Mouse (Mus musculus) midbrain, embryonic 14.5 days (tissue): Measurements from ENCODE around the gene Gtpbp6. TPM values are rescaled to one million over a fixed set of nuclear protein-coding genes. Genes with fewer than 3 reads are reported as not detected.

Source experiments
- ATAC-seq: fragments of 200-750 bp; cut with Nextera tagmentation; 2 replicates; pipeline ENCODE4 v1.8.0; 2017; ENCODE audit warnings: moderate number of reproducible peaks, moderate library complexity; ENCODE audit not compliant: low FRiP score, low TSS enrichment
- DNase-seq: peaks from one replicate; pipeline ENCODE4 v3.0.0-alpha.2; 2015
- H3K27ac ChIP-seq: fragments of 300-500 bp; sonication (generic); replicated peaks from 2 replicates; pipeline ENCODE4 v1.5.1; 2014; ENCODE audit warnings: mild to moderate bottlenecking, low read depth, low read length, moderate library complexity
- H3K27me3 ChIP-seq: fragments of 300-500 bp; sonication (generic); 2 replicates; pipeline ENCODE4 v1.6.1; 2014; ENCODE audit warnings: low read length, control low read depth, mixed read lengths; ENCODE audit not compliant: control insufficient read depth, insufficient read depth
- H3K36me3 ChIP-seq: fragments of 300-500 bp; sonication (generic); 2 replicates; pipeline ENCODE4 v1.6.1; 2014; ENCODE audit warnings: low read length, control low read depth; ENCODE audit not compliant: control insufficient read depth, insufficient read depth
- H3K4me1 ChIP-seq: fragments of 300-500 bp; sonication (generic); 2 replicates; pipeline ENCODE4 v1.6.1; 2014; ENCODE audit warnings: mild to moderate bottlenecking, antibody characterized with exemption, low read length, control low read depth; ENCODE audit not compliant: control insufficient read depth, insufficient read depth
- H3K4me2 ChIP-seq: fragments of 300-500 bp; sonication (generic); 2 replicates; pipeline ENCODE4 v1.6.1; 2014; ENCODE audit warnings: mild to moderate bottlenecking, low read length, moderate library complexity
- H3K4me3 ChIP-seq: fragments of 300-500 bp; sonication (generic); replicated peaks from 2 replicates; pipeline ENCODE4 v1.5.1; 2014; ENCODE audit warnings: low read depth, low read length
- H3K9ac ChIP-seq: fragments of 300-500 bp; sonication (generic); replicated peaks from 2 replicates; pipeline ENCODE4 v1.6.1; 2014; ENCODE audit warnings: mild to moderate bottlenecking, low read length, moderate library complexity
- H3K9me3 ChIP-seq: fragments of 300-500 bp; sonication (generic); 2 replicates; pipeline ENCODE4 v1.6.1; 2016; ENCODE audit warnings: low read length, control low read depth, mixed read lengths; ENCODE audit not compliant: control insufficient read depth
- WGBS: fragments of 180-500 bp; shearing (Covaris S2); extraction: QIAGEN DNeasy Blood & Tissue Kit; methylation state at CpG from one replicate; pipeline ENCODE4 v1.1.7; 2014; 5-methylcytosine and 5-hydroxymethylcytosine counted together
- polyA plus RNA-seq: library from polyadenylated mRNA; unstranded; fragments of >200 nt; fragmentation: Nextera tagmentation; extraction: Ambion mirVana; gene quantifications from 2 replicates; pipeline ENCODE4 v1.2.1, GENCODE M21; 2014

Gtpbp6 gene
- polyA plus RNA-seq, 1 experiment from 2014 or later: 50.8 TPM

- H3K36me3 ChIP-seq: peaks cover 41% of the 10 kb centered on the region
- no peak overlapping the region for H3K4me2 ChIP-seq
- ATAC-seq: no peak
- 0 out of 2 replicates have a peak, but pooled peaks cover 5% of the 10 kb centered on the region for H3K27me3 ChIP-seq
- WGBS: 95% methylated on average over 19 of the region's 19 CpGs
- H3K9ac ChIP-seq: no peak overlapping the region
- peaks cover 28% of the 10 kb centered on the region for H3K4me1 ChIP-seq
- H3K27ac ChIP-seq: no peak overlapping the region
- H3K9me3 ChIP-seq: no peaks in the 10 kb centered on the region
- no peak overlapping the region for H3K4me3 ChIP-seq
- DNase-seq: no peak
Measured at GRCm38 (mm10) chr5:110102853-110103625, 5.0 kb downstream of the Gtpbp6 start.

DNA sequence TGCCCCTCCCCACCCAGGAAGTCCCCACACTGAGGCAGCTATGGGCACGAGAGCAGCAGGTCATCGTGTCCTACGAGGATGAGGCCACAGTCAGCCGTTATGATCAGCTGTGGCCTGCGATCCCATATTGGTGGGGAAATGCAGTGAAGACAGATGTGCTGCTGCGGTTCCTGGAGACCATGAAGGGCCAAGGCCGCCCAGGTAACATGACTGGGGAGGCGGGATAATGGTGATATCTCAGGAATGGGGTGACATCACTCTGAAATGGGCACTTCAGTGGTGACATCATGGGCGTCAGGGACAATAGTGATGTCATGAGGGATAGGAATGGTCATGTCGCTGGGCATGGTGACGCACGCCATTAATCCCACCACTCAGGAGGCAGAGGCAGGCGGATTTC, 5.6 kb downstream of the Gtpbp6 start:
- ATAC-seq (no peak), DNase-seq (no peak)
- H3K27ac ChIP-seq: no peak overlapping the region
- WGBS: 93% methylated on average over 13 of the region's 13 CpGs
- H3K36me3 ChIP-seq: peaks cover 41% of the 10 kb centered on the region
- no peak overlapping the region for H3K9ac ChIP-seq
- no peaks in the 10 kb centered on the region for H3K9me3 ChIP-seq
- 0 out of 2 replicates have a peak, but pooled peaks cover 5% of the 10 kb centered on the region for H3K27me3 ChIP-seq
- H3K4me1 ChIP-seq: peaks cover 28% of the 10 kb centered on the region
- no peak overlapping the region for H3K4me3 ChIP-seq
- H3K4me2 ChIP-seq: no peak overlapping the region

- no peaks in the 10 kb centered on the region for H3K9me3 ChIP-seq
- H3K9ac ChIP-seq: peak overlapping the region; percentile 45; the same call in 1 of the 2 replicates
- ATAC-seq (peak; percentile 65), DNase-seq (peak; percentile 87)
- H3K4me3 ChIP-seq: peak overlapping the region; percentile 36
- H3K27me3 ChIP-seq: 0 out of 2 replicates have a peak, but pooled peaks cover 5% of the 10 kb centered on the region
- H3K4me2 ChIP-seq: peak overlapping the region; percentile 74
- 20% methylated on average over 34 of the region's 34 CpGs for WGBS
- H3K36me3 ChIP-seq: peaks cover 41% of the 10 kb centered on the region
- H3K4me1 ChIP-seq: peaks cover 25% of the 10 kb centered on the region
- H3K27ac ChIP-seq: no peak overlapping the region
Measured at GRCm38 (mm10) chr5:110101716-110102347, 6.2 kb downstream of the Gtpbp6 start.

GRCm38 (mm10) chr5:110100921-110101631, 6.9 kb downstream of the Gtpbp6 start:
- H3K4me1 ChIP-seq: peaks cover 18% of the 10 kb centered on the region
- H3K36me3 ChIP-seq: peaks cover 35% of the 10 kb centered on the region
- ATAC-seq (peak; percentile 35), DNase-seq (peak; percentile 62)
- no peak overlapping the region for H3K27ac ChIP-seq
- 2% methylated on average over 32 of the region's 37 CpGs for WGBS
- no peaks in the 10 kb centered on the region for H3K9me3 ChIP-seq
- H3K9ac ChIP-seq: peak overlapping the region; percentile 45
- 0 out of 2 replicates have a peak, but pooled peaks cover 5% of the 10 kb centered on the region for H3K27me3 ChIP-seq
- H3K4me2 ChIP-seq: peak overlapping the region; percentile 74
- H3K4me3 ChIP-seq: peak overlapping the region; percentile 36

- no peaks in the 10 kb centered on the region for H3K9me3 ChIP-seq
- no peak within 1 kb of the TSS for H3K27ac ChIP-seq
- peak within 1 kb of the TSS; percentile 45; the same call in 1 of the 2 replicates for H3K9ac ChIP-seq
- H3K27me3 ChIP-seq: 0 out of 2 replicates have a peak, but pooled peaks cover 5% of the 10 kb centered on the region
- ATAC-seq (no peak; the same call in 1 of the 2 replicates), DNase-seq (peak; percentile 15)
- H3K4me3 ChIP-seq: peak within 1 kb of the TSS; percentile 36
- 6% methylated on average over 25 of the region's 25 CpGs for WGBS
- peak within 1 kb of the TSS; percentile 74 for H3K4me2 ChIP-seq
- H3K36me3 ChIP-seq: peaks cover 25% of the 10 kb centered on the region
- H3K4me1 ChIP-seq: peaks cover 17% of the 10 kb centered on the region
Measured at GRCm38 (mm10) chr5:110099656-110100580, 8.1 kb downstream of the Gtpbp6 start, which contains the start of gene Plcxd1. Gene Plcxd1 (plus strand): TSS chr5:110099969.

- 15% methylated on average over 1 of the region's 1 CpGs for WGBS
- H3K9me3 ChIP-seq: no peaks in the 10 kb centered on the region
- H3K4me3 ChIP-seq: no peak overlapping the region
- H3K9ac ChIP-seq: no peak overlapping the region
- no peak for DNase-seq
- peaks cover 16% of the 10 kb centered on the region for H3K36me3 ChIP-seq
- H3K27me3 ChIP-seq: 0 out of 2 replicates have a peak, but pooled peaks cover 5% of the 10 kb centered on the region
- no peak overlapping the region for H3K27ac ChIP-seq
- ATAC-seq: no peak
- no peak overlapping the region for H3K4me2 ChIP-seq
- peaks cover 22% of the 10 kb centered on the region for H3K4me1 ChIP-seq
Measured at GRCm38 (mm10) chr5:110098991-110099477, 9.0 kb downstream of the Gtpbp6 start.

- Histone ChIP-seq H3K4me2 (peak overlapping the region; percentile 73), H3K4me1 (0 out of 2 replicates have a peak, but pooled peaks cover 6% of the 10 kb centered on the region), H3K27ac (no peak overlapping the region), H3K4me3 (peak overlapping the region; percentile 46), H3K27me3 (no peaks in the 10 kb centered on the region), H3K9me3 (no peaks in the 10 kb centered on the region), H3K36me3 (no peaks in the 10 kb centered on the region), H3K9ac (peak overlapping the region; percentile 58)
- DNase-seq (no peak), ATAC-seq (0 out of 2 replicates have a peak, but pooled peaks have one; percentile 5)
- 8% methylated on average over 4 of the region's 4 CpGs for WGBS
Measured at GRCm38 (mm10) chr5:110094847-110095213, 13.2 kb downstream of the Gtpbp6 start.
